Mouse (Mus musculus) MEL (cell line): Measurements from ENCODE around the gene Cul1. TPM values are rescaled to one million over a fixed set of nuclear protein-coding genes. Genes with fewer than 3 reads are reported as not detected.

Experiments
- DNase-seq: peaks from one replicate; pipeline ENCODE4 v3.0.0; 2011; ENCODE audit warnings: low read depth, low spot score
- H3K27ac ChIP-seq: 2 replicates; pipeline ENCODE4 v1.5.1; 2012; ENCODE audit warnings: low read depth, mild to moderate bottlenecking, control low read depth, low read length, moderate library complexity; ENCODE audit not compliant: control insufficient read depth
- H3K27me3 ChIP-seq, 2 experiments: fragments of 150-350 bp in 1 of 2; sonication (generic) in 1 of 2; 2 replicates each; pipeline ENCODE4 v1.6.1; 2012; ENCODE audit warnings: low read length in 2 of 2, mild to moderate bottlenecking in 2 of 2, improper control_type of control experiment in 1 of 2, moderate library complexity in 1 of 2; ENCODE audit not compliant: insufficient read depth in 2 of 2, control insufficient read depth in 1 of 2
- H3K36me3 ChIP-seq, 2 experiments: 2 replicates each; pipeline ENCODE4 v1.6.1; 2012 to 2014; ENCODE audit warnings: low read length in 2 of 2, improper control_type of control experiment in 1 of 2, inconsistent platforms in 1 of 2, mild to moderate bottlenecking in 1 of 2; ENCODE audit not compliant: insufficient read depth in 2 of 2, control insufficient read depth in 1 of 2
- H3K4me1 ChIP-seq, 2 experiments: fragments of 150-350 bp in 1 of 2; sonication (generic) in 1 of 2; 2 replicates each; pipeline ENCODE4 v1.6.1; 2012; ENCODE audit warnings: low read length in 2 of 2, improper control_type of control experiment in 1 of 2, mild to moderate bottlenecking in 1 of 2; ENCODE audit not compliant: insufficient read depth in 2 of 2, control insufficient read depth in 1 of 2
- H3K4me3 ChIP-seq, 2 experiments: fragments of 150-350 bp in 1 of 2; sonication (generic) in 1 of 2; 2 replicates each; pipeline ENCODE4 v1.5.1; 2012; ENCODE audit warnings: low read depth in 2 of 2, low read length in 2 of 2, mild to moderate bottlenecking in 2 of 2, moderate library complexity in 2 of 2, control low read depth in 1 of 2, improper control_type of control experiment in 1 of 2; ENCODE audit not compliant: control insufficient read depth in 1 of 2, insufficient read depth in 1 of 2
- H3K79me2 ChIP-seq: 2 replicates; pipeline ENCODE4 v1.6.1; 2012; ENCODE audit warnings: mild to moderate bottlenecking, low read length, moderate library complexity; ENCODE audit not compliant: control insufficient read depth, poor library complexity, insufficient read depth
- H3K9ac ChIP-seq: 2 replicates; pipeline ENCODE4 v1.6.1; 2012; ENCODE audit warnings: low read depth, mild to moderate bottlenecking, control low read depth, low read length, moderate library complexity; ENCODE audit not compliant: control insufficient read depth, poor library complexity, severe bottlenecking
- H3K9me3 ChIP-seq: fragments of 150-350 bp; sonication (generic); replicated peaks from 2 replicates; pipeline ENCODE4 v1.6.1; 2012; ENCODE audit warnings: mild to moderate bottlenecking, low read length, improper control_type of control experiment, moderate library complexity; ENCODE audit not compliant: insufficient read depth
- CTCF ChIP-seq, 3 experiments: IDR thresholded peaks in 2 of 3; conservative IDR thresholded peaks in 1 of 3; 2 replicates each; pipeline ENCODE4 v1.5.1; 2011 to 2012; ENCODE audit warnings: low read length in 3 of 3, low read depth in 2 of 3, mild to moderate bottlenecking in 2 of 3, improper control_type of control experiment in 1 of 3, inconsistent platforms in 1 of 3, mixed read lengths in 1 of 3, moderate library complexity in 1 of 3; ENCODE audit not compliant: control insufficient read depth in 1 of 3, insufficient read depth in 1 of 3, poor library complexity in 1 of 3, severe bottlenecking in 1 of 3
- GABPA ChIP-seq: IDR thresholded peaks from 2 replicates; pipeline ENCODE4 v1.6.1; 2012; ENCODE audit warnings: low read depth, mild to moderate bottlenecking, inconsistent platforms, low read length, improper control_type of control experiment, moderate library complexity
- GATA1 ChIP-seq: IDR thresholded peaks from 2 replicates; pipeline ENCODE4 v1.6.1; 2011; ENCODE audit warnings: low read depth, low read length, improper control_type of control experiment
- HCFC1 ChIP-seq: IDR thresholded peaks from 2 replicates; pipeline ENCODE4 v1.6.1; 2012; ENCODE audit warnings: low read depth, mild to moderate bottlenecking, inconsistent platforms, low read length, improper control_type of control experiment, moderate library complexity
- JUND ChIP-seq: IDR thresholded peaks from 2 replicates; pipeline ENCODE4 v1.6.1; 2011; ENCODE audit warnings: low read depth, mild to moderate bottlenecking, improper control_type of control experiment, low read length
- MAZ ChIP-seq: IDR thresholded peaks from 2 replicates; pipeline ENCODE4 v1.6.1; 2012; ENCODE audit warnings: low read depth, mild to moderate bottlenecking, inconsistent platforms, low read length, improper control_type of control experiment
- MXI1 ChIP-seq: IDR thresholded peaks from 2 replicates; pipeline ENCODE4 v1.6.1; 2011; ENCODE audit warnings: mild to moderate bottlenecking, low read depth, low read length, improper control_type of control experiment
- NELFE ChIP-seq: IDR thresholded peaks from 2 replicates; pipeline ENCODE4 v1.6.1; 2011; ENCODE audit warnings: low read depth, low read length, improper control_type of control experiment
- SMC3 ChIP-seq: IDR thresholded peaks from 2 replicates; pipeline ENCODE4 v1.6.1; 2011; ENCODE audit warnings: low read depth, low read length, improper control_type of control experiment
- USF1 ChIP-seq: IDR thresholded peaks from 2 replicates; pipeline ENCODE4 v1.6.1; 2014; ENCODE audit warnings: low read depth, mild to moderate bottlenecking, inconsistent platforms, low read length, improper control_type of control experiment, moderate library complexity
- ZC3H11A ChIP-seq: IDR thresholded peaks from 2 replicates; pipeline ENCODE4 v1.6.1; 2012; ENCODE audit warnings: low read depth, mild to moderate bottlenecking, inconsistent platforms, low read length, improper control_type of control experiment
- ZKSCAN1 ChIP-seq: IDR thresholded peaks from 2 replicates; pipeline ENCODE4 v1.6.1; 2012; ENCODE audit warnings: low read depth, mild to moderate bottlenecking, inconsistent platforms, low read length, improper control_type of control experiment, moderate library complexity
- polyA plus RNA-seq, 2 experiments: library from polyadenylated mRNA; stranded (reverse) in 1 of 2; unstranded in 1 of 2; fragments of >175 nt in 1 of 2; fragments of >200 nt in 1 of 2; gene quantifications; 2 replicates each; pipeline versions ENCODE4 v1.2.1 to v1.2.4; 2012; ENCODE audit warnings: low replicate concordance in 2 of 2, low read depth in 1 of 2; ENCODE audit not compliant: insufficient read length in 2 of 2, insufficient read depth in 1 of 2, missing spikeins in 1 of 2
- total RNA-seq: library from RNA; depleted of rRNA; stranded (reverse); fragments of 300-350 nt; gene quantifications from 2 replicates; pipeline ENCODE4 v1.2.3, GENCODE M21; 2012

Gene Cul1
- total and polyA plus RNA-seq, 3 experiments, result 40.4 to 58.4 TPM; not detected in 1

GRCm38 (mm10) chr6:47418691-47419090 is 34.5 kb upstream of the Cul1 start:
- Histone ChIP-seq H3K27ac (no peak overlapping the region), H3K27me3 (peaks cover 7 to 8% of the 10 kb centered on the region in 2 experiments), H3K4me1 (no peaks in the 10 kb centered on the region), H3K79me2 (no peaks in the 10 kb centered on the region), H3K9me3 (no peaks in the 10 kb centered on the region), H3K4me3 (no peak overlapping the region), H3K36me3 (no peaks in the 10 kb centered on the region), H3K9ac (no peak overlapping the region)
- DNase-seq, result no peak
- no peak for TF ChIP-seq CTCF (IDR thresholded peaks at IDR 0.05 in 2 of 3, conservative IDR thresholded peaks at IDR 0.05 in 1 of 3; ENCODE audit: control insufficient read depth in 1 of 3, insufficient read depth in 1 of 3, low read depth in 2 of 3, low read length in 3 of 3, poor library complexity in 1 of 3, severe bottlenecking in 1 of 3)
- no peak for TF ChIP-seq GATA1
- no peak for TF ChIP-seq JUND

DNA sequence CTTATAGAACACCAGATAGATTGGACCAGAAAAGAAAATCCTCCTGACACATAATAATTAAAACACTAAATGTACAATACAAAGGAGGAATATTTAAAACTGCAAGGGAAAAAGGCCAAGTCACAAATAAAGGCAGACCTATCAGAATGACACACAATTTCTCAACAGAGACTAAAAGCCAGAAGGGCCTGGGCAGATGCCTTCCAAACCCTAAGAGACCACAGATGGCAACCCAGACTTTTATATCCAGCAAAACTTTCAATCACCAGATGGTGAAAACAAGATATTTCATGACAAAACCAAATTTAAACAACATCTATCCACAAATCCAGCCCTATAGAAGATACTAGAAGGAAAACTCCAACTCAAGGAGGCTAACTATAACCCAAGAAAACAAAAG is 33.0 kb upstream of the Cul1 start:
- Histone ChIP-seq H3K79me2 (no peaks in the 10 kb centered on the region), H3K4me1 (no peaks in the 10 kb centered on the region), H3K9me3 (no peaks in the 10 kb centered on the region), H3K9ac (no peak overlapping the region), H3K27ac (no peak overlapping the region), H3K27me3 (peaks cover 6 to 8% of the 10 kb centered on the region in 2 experiments), H3K4me3 (no peak overlapping the region), H3K36me3 (no peaks in the 10 kb centered on the region)
- DNase-seq, result no peak
- TF ChIP-seq USF1, result no peak
- no peak for TF ChIP-seq HCFC1
- TF ChIP-seq MXI1, result no peak
- no peak for TF ChIP-seq ZKSCAN1
- no peak for TF ChIP-seq ZC3H11A
- no peak for TF ChIP-seq MAZ
- no peak for TF ChIP-seq NELFE

DNA sequence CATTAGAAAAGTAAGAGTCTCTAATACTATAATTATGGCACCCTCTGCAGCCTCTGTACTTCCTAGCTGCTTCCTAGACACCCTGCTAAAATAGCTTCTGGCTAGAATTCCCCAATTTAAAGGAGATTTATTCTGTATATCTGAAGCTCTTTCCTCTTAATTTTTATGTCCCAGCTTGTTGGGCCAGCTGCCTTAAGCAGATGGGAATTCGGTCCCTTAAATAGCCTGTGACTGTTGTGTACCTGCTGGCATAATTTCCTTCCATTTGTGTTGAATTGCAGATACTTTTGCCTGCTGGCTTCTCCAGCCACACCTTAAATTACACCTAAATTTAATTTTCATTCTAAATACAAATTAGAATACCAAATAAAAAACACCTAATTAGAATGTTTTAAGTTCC is 32.0 kb upstream of the Cul1 start:
- H3K4me3 ChIP-seq, result no peak overlapping the region
- no peaks in the 10 kb centered on the region for H3K79me2 ChIP-seq
- no peaks in the 10 kb centered on the region for H3K36me3 ChIP-seq
- H3K27me3 ChIP-seq, result peaks cover 6 to 11% of the 10 kb centered on the region in 2 experiments
- H3K4me1 ChIP-seq, result no peaks in the 10 kb centered on the region
- H3K27ac ChIP-seq, result no peak overlapping the region
- DNase-seq, result no peak
- H3K9me3 ChIP-seq, result no peaks in the 10 kb centered on the region
- H3K9ac ChIP-seq, result no peak overlapping the region
- TF ChIP-seq GABPA (no peak), SMC3 (no peak)
